Mouse (Mus musculus) embryonic facial prominence, embryonic 14.5 days (tissue): Measurements from ENCODE around the gene Supt7l. TPM values are rescaled to one million over a fixed set of nuclear protein-coding genes. Genes with fewer than 3 reads are reported as not detected.

Source experiments
- ATAC-seq: fragments of 200-750 bp; cut with Nextera tagmentation; 2 replicates; pipeline ENCODE4 v1.8.0; 2017; ENCODE audit warnings: low read depth, moderate number of reproducible peaks, moderate TSS enrichment
- DNase-seq: peaks from one replicate; pipeline ENCODE4 v3.0.0-alpha.2; 2015; ENCODE audit warnings: low spot score
- H3K27ac ChIP-seq: fragments of 300-500 bp; sonication (generic); replicated peaks from 2 replicates; pipeline ENCODE4 v1.5.1; 2014; ENCODE audit warnings: low read depth, mild to moderate bottlenecking, low read length, moderate library complexity
- H3K27me3 ChIP-seq: fragments of 300-500 bp; sonication (generic); replicated peaks from 2 replicates; pipeline ENCODE4 v1.6.1; 2014; ENCODE audit warnings: low read length; ENCODE audit not compliant: control insufficient read depth, insufficient read depth
- H3K36me3 ChIP-seq: fragments of 300-500 bp; sonication (generic); 2 replicates; pipeline ENCODE4 v1.6.1; 2014; ENCODE audit warnings: low read length, mixed read lengths; ENCODE audit not compliant: control insufficient read depth, insufficient read depth
- H3K4me1 ChIP-seq: fragments of 300-500 bp; sonication (generic); 2 replicates; pipeline ENCODE4 v1.6.1; 2014; ENCODE audit warnings: antibody characterized with exemption, low read length; ENCODE audit not compliant: control insufficient read depth, insufficient read depth
- H3K4me2 ChIP-seq: fragments of 300-500 bp; sonication (generic); 2 replicates; pipeline ENCODE4 v1.6.1; 2014; ENCODE audit warnings: low read depth, mild to moderate bottlenecking, low read length, moderate library complexity, mixed read lengths
- H3K4me3 ChIP-seq: fragments of 300-500 bp; sonication (generic); 2 replicates; pipeline ENCODE4 v1.5.1; 2014; ENCODE audit warnings: low read depth, mild to moderate bottlenecking, low read length
- H3K9ac ChIP-seq: fragments of 300-500 bp; sonication (generic); 2 replicates; pipeline ENCODE4 v1.6.1; 2014; ENCODE audit warnings: low read depth, mild to moderate bottlenecking, low read length, moderate library complexity, mixed read lengths
- H3K9me3 ChIP-seq: fragments of 300-500 bp; sonication (generic); 2 replicates; pipeline ENCODE4 v1.6.1; 2016; ENCODE audit warnings: low read length; ENCODE audit not compliant: control insufficient read depth
- WGBS: fragments of 180-500 bp; shearing (Covaris S2); extraction: QIAGEN DNeasy Blood & Tissue Kit; methylation state at CpG from one replicate; pipeline ENCODE4 v1.1.7; 2014; 5-methylcytosine and 5-hydroxymethylcytosine counted together
- polyA plus RNA-seq: library from polyadenylated mRNA; unstranded; fragments of >200 nt; fragmentation: Nextera tagmentation; extraction: Ambion mirVana; gene quantifications from 2 replicates; pipeline ENCODE4 v1.2.1, GENCODE M21; 2014

Gene Supt7l
- polyA plus RNA-seq, 1 experiment from 2014 or later = 9.5 TPM

DNA sequence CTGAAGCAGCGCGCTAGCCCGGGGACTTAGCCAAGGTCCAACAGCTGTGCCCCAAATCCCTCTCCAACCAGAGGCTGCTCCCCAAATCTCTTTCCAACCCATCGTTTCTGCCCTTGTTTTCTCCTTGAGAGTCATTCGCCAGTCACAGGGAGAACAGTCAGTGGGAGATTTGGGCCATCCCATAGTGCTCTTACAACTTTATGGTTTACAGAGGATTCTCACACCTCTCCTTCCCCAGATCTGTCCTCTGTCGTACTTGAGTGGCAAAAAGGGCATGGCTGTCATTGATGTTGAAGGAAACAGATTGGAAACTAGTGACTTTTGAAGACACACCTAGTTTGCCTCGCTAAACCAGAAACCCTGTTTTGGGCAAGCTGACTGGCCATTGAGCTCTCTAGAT is 36.3 kb upstream of the Supt7l start:
- Histone ChIP-seq H3K4me1 (no peaks in the 10 kb centered on the region), H3K36me3 (peaks cover 19% of the 10 kb centered on the region; the same call in 1 of the 2 replicates), H3K4me2 (no peak overlapping the region), H3K4me3 (no peak overlapping the region), H3K27me3 (no peaks in the 10 kb centered on the region), H3K27ac (no peak overlapping the region), H3K9ac (peak overlapping the region; percentile 21; the same call in 1 of the 2 replicates), H3K9me3 (no peaks in the 10 kb centered on the region)
- DNase-seq = no peak
- ATAC-seq = 0 out of 2 replicates have a peak, but pooled peaks have one; percentile 5
- WGBS = 44% methylated on average over 7 of the region's 7 CpGs

DNA sequence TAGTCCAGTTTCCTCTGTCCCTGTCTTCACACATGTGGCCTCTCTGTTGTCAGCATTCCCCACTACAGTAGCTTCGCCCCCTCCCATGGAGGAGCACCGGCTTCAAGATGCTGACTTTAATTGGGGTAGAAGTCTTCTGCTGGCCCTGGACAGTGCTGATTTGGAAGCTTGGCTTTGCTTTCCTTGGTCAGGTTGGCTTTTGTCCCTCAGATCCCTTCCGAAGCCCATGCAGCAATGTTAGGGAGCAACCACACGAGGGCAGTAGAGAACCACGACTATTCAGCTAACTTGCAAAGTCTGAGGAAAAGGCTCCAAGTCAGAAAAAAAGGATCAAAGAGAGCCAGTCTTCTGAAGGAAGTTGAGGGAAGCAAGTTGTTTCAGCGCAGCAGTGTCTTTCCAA is 35.9 kb upstream of the Supt7l start:
- Histone ChIP-seq H3K9me3 (no peaks in the 10 kb centered on the region), H3K9ac (peak overlapping the region; percentile 21; the same call in 1 of the 2 replicates), H3K4me2 (no peak overlapping the region), H3K4me3 (no peak overlapping the region), H3K4me1 (no peaks in the 10 kb centered on the region), H3K27me3 (no peaks in the 10 kb centered on the region), H3K36me3 (peaks cover 22% of the 10 kb centered on the region; the same call in 1 of the 2 replicates), H3K27ac (no peak overlapping the region)
- ATAC-seq = peak; percentile 21; the same call in 1 of the 2 replicates
- DNase-seq = peak; percentile 90
- 9% methylated on average over 6 of the region's 6 CpGs for WGBS

DNA sequence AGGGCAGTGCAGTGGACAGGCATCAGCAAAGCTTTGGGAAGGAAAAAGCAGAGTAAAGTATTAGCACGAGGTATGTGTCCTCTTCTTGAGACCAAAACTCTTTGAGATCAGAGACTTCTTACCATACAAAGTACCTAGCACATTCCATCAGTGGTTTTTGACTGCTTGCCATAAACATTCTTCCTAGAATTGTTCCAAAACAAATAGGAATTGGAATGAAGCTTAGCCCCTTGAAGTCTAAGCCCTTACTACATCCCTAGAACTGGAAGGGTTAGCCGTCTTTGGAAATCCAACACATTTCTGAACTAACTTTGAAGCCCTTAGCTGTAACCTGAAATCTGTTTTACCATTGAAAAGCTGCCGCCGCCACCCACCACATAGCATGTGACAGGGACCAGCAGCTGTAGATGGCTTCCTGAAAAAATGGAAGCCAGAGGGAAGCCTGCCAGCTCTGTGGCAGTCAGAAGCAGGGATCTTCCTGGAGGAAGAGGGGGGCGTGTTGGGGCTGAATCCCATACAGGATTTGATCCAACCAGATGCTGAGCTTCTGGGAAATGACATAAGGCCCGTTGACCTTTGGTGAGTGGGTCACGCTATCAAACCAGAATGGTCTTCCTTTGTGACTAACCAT is 34.5 kb upstream of the Supt7l start:
- no peak overlapping the region; the same call in 1 of the 2 replicates for H3K27ac ChIP-seq
- DNase-seq (peak; percentile 33), ATAC-seq (no peak)
- no peaks in the 10 kb centered on the region for H3K4me1 ChIP-seq
- no peak overlapping the region for H3K9ac ChIP-seq
- no peak overlapping the region for H3K4me3 ChIP-seq
- H3K4me2 ChIP-seq = no peak overlapping the region
- no peaks in the 10 kb centered on the region for H3K9me3 ChIP-seq
- peaks cover 29% of the 10 kb centered on the region for H3K36me3 ChIP-seq
- WGBS = 78% methylated on average over 7 of the region's 7 CpGs
- no peaks in the 10 kb centered on the region for H3K27me3 ChIP-seq

DNA sequence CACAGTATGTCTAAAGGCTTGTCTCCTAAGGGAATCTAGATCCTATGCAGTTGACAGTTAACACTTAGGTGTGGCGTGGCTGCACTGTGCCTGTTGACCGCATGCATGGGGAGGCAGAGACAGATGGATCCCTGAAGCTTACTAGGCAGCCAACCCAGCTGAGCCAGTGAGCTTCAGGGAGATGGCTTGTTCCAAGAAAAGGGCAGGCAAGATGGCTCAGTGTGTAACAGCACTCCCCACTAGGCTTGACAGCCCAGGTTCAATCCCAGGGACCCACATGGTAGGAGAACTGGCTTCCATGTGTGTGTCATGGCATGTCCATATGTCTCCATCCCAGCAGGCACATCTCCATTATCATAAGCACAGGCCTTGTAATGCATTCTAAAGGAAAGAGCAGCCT is 32.7 kb upstream of the Supt7l start:
- ATAC-seq (no peak), DNase-seq (no peak)
- Histone ChIP-seq H3K36me3 (peaks cover 43% of the 10 kb centered on the region), H3K4me2 (no peak overlapping the region), H3K4me1 (no peaks in the 10 kb centered on the region), H3K27me3 (no peaks in the 10 kb centered on the region), H3K9ac (no peak overlapping the region), H3K4me3 (no peak overlapping the region), H3K27ac (no peak overlapping the region), H3K9me3 (no peaks in the 10 kb centered on the region)
- 96% methylated on average over 2 of the region's 2 CpGs for WGBS

DNA sequence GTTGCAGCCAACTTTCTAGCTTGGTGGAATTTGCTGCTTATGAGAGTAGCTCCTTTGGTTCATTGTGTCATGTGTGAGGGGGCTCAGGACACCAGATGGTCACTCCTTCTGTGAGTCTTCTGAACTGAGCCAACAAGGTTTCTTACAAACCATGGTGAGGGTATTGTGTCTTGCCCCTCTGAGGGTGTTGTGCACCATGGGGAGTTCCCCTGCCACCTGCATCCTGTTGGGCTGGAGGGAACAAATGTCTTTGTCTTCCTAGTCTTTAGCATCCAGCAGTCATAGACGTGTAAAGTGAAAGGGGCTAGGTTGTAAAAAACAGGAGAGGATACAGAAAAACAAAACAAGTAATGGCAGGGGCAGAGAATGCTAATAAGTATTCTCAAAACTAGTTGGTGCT is 31.8 kb upstream of the Supt7l start:
- DNase-seq (no peak), ATAC-seq (no peak)
- Histone ChIP-seq H3K4me2 (no peak overlapping the region), H3K4me3 (no peak overlapping the region), H3K36me3 (peaks cover 51% of the 10 kb centered on the region), H3K9ac (no peak overlapping the region), H3K27me3 (no peaks in the 10 kb centered on the region), H3K9me3 (no peaks in the 10 kb centered on the region), H3K4me1 (no peaks in the 10 kb centered on the region), H3K27ac (no peak overlapping the region)
- 43% methylated on average over 1 of the region's 1 CpGs for WGBS

DNA sequence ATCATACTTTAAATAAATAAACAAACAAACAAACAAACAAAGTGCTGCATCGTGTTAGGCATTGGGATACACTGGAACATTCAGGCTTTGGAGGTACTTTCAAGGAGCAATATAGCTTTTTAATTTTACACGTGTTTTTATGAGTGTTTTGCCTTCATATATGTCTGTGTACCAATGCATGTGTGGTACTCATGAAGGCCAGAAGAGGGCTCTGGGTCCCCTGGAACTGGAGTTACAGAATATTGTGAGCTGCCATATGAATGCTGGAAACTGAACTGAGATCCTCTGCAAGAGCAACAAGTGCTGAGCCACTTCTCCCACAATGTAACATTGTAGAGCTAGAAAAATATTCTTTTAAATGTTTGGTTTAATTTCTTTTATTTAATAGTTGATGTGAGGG is 7.6 kb upstream of the Supt7l start:
- H3K4me3 ChIP-seq = no peak overlapping the region
- ATAC-seq = no peak
- H3K27ac ChIP-seq = no peak overlapping the region
- H3K27me3 ChIP-seq = no peaks in the 10 kb centered on the region
- no peaks in the 10 kb centered on the region for H3K4me1 ChIP-seq
- H3K4me2 ChIP-seq = no peak overlapping the region
- H3K9me3 ChIP-seq = no peaks in the 10 kb centered on the region
- peaks cover 92% of the 10 kb centered on the region for H3K36me3 ChIP-seq
- no peak overlapping the region for H3K9ac ChIP-seq
- WGBS = 88% methylated on average over 2 of the region's 2 CpGs
- no peak for DNase-seq

DNA sequence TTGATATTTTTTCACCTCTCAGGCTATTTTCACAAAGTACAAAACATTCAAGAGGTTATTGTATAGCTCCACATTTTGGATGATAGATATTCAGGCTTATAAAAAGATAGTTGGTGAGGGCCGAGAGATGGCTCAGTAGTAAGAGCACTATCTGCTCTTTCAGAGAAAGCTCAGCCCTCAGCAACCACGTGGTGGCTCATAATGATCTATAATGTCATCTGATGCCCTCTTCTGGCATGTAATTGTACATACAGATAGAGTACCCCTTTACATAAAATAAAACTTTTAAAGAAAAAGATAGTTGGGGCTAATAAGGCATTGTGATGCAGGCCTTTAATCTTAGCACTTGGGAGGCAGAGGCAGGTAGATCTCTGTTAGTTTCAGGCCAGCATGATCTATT is 953 bp upstream of the Supt7l start:
- DNase-seq = no peak
- H3K4me2 ChIP-seq = peak overlapping the region; percentile 99; the same call in 1 of the 2 replicates
- 56% methylated on average over 2 of the region's 2 CpGs for WGBS
- H3K9ac ChIP-seq = no peak overlapping the region
- no peaks in the 10 kb centered on the region for H3K27me3 ChIP-seq
- no peak overlapping the region for H3K4me3 ChIP-seq
- H3K27ac ChIP-seq = no peak overlapping the region
- H3K4me1 ChIP-seq = peaks cover 17% of the 10 kb centered on the region
- peaks cover 42% of the 10 kb centered on the region for H3K36me3 ChIP-seq
- no peak for ATAC-seq
- H3K9me3 ChIP-seq = no peaks in the 10 kb centered on the region

DNA sequence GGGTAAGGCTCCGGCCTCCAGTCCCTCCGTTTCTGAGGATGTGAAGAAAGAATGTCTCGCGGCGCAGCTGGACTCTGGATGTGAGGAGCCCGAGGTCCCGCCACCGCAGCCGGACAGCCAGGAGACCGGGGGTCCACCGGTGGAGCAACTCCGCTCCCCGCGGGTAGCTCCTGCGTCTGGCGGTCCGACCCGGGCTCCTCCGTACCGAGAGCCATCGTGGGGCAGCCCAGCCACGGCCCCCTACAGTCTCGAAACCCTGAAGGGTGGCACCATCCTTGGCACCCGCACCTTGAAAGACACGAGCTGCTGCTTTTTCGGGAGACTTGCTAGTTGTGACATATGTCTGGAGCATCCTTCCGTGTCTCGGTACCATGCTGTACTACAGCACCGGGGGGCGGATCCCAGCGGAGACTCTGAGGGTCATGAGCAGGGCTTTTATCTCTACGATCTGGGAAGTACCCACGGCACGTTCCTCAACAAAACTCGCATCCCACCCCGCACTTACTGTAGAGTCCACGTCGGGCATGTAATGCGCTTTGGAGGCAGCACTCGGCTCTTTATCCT is 408 bp downstream of the Supt7l start:
- H3K27me3 ChIP-seq = no peaks in the 10 kb centered on the region
- H3K9me3 ChIP-seq = no peaks in the 10 kb centered on the region
- peak overlapping the region; percentile 99 for H3K4me2 ChIP-seq
- peak overlapping the region; percentile 74 for H3K4me3 ChIP-seq
- no peak; the same call in 1 of the 2 replicates for ATAC-seq
- no peak for DNase-seq
- peak overlapping the region; percentile 81 for H3K9ac ChIP-seq
- 2% methylated on average over 32 of the region's 40 CpGs for WGBS
- H3K36me3 ChIP-seq = peaks cover 38% of the 10 kb centered on the region
- peak overlapping the region; percentile 78 for H3K27ac ChIP-seq
- H3K4me1 ChIP-seq = peaks cover 17% of the 10 kb centered on the region
